Mouse (Mus musculus): ENCODE data around the gene Gm10436. TPM values are rescaled to one million over a fixed set of nuclear protein-coding genes. Genes with fewer than 3 reads are reported as not detected.
"Not testable (repeated sequence)": the region's sequence is repeated elsewhere in the genome, so short reads cannot be mapped to it uniquely, and the experiment has no call there.

Gm10436 gene
- total RNA-seq (2021): not detected

- DNase-seq: not testable (repeated sequence)
These were observed at the start of gene Gm10436 for GRCm38 (mm10) chr12:88182008-88182407. TSS of gene Gm10436 (minus strand) at chr12:88182108.

DNA sequence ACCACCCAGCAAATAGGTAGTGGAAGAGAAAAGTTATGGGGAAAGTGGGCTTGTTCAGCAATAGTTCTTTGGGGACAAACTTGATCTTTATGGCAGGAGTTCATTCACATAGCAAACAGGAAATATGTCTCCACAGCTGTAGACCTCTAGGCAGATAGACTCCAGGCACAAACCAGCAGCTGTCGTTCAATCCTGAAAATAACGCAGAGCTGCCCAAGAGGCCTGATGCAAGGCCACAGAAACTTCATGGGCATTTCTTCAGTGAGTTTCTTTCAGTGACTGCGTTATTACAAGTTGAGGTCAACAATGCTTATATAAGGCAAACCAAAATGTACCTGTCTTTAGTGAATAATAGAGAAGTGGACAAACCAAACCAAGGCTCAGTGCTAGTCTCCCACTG is 37.5 kb upstream of the Gm10436 start:
- no peak for DNase-seq

DNA sequence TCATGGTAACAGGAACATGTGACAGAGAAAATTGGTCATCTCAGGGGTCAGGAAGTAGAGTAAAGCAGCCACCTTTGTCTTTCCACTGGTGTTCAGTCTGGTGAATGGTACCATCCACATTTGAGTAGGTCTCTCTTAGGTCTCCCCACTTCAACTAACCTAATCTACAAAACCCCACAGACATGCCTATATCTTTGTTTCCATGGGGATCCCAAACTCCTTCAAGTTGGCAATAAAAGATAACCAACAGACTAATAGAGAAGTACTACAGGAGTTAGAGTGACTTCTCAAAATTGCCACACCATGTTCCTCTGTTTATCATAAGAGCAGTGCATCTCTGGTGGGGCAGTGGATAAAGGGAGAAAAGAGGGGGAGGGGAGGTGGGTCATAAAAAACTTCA is 36.2 kb upstream of the Gm10436 start:
- DNase-seq: not testable (repeated sequence)

- no peak for DNase-seq
These were observed 32.7 kb upstream of the Gm10436 start for GRCm38 (mm10) chr12:88214641-88215040.

GRCm38 (mm10) chr12:88211458-88211857 is 29.6 kb upstream of the Gm10436 start:
- DNase-seq: not testable (repeated sequence)

DNA sequence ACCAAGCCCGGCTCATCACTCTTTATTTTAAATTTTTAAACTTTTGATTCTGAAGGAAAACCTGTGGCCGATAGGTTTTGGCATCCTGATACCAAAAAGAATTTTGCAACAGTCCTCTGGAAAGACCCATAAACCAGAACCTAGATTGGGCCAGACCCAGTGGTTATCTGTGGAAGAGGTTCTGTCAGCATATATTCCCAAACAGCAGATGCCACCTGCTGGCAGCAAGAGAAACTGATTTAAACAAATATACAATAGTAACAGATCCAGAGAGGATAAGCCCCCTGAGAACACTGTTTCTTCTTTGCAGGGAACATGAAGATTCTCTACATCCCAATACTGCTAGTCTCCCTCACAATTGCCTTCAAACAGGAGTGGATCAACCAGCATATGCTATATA is 20.9 kb upstream of the Gm10436 start:
- no peak for DNase-seq

Other genes starting within 250 kb of the Gm10436 start
- not detected for gene Gm2042, start 228.0 kb downstream of the Gm10436 start, total RNA-seq (2021)
- not detected for gene Gm2075, start 170.3 kb downstream of the Gm10436 start, total RNA-seq (2021)
- not detected for gene Gm6803, start 163.3 kb downstream of the Gm10436 start, total RNA-seq (2021)
- not detected for gene Gm2056, start 155.1 kb downstream of the Gm10436 start, total RNA-seq (2021)
- not detected for gene Gm16368, start 98.4 kb downstream of the Gm10436 start, total RNA-seq (2021)
- gene Gm8332, start 68.0 kb upstream of the Gm10436 start, total RNA-seq (2021): not detected
- gene Gm5662, start 92.4 kb upstream of the Gm10436 start, total RNA-seq (2021): not detected
- gene Gm5039, start 141.9 kb upstream of the Gm10436 start, total RNA-seq (2021): not detected
- gene Adck1, start 178.4 kb upstream of the Gm10436 start, total RNA-seq (2021): 10 to 100 TPM; 21.6 to 21.9 TPM

All from heart, postnatal 4 days (tissue).